Comparison of ENCODE assay signal across 9 mouse cellular contexts in the genomic region with DNA sequence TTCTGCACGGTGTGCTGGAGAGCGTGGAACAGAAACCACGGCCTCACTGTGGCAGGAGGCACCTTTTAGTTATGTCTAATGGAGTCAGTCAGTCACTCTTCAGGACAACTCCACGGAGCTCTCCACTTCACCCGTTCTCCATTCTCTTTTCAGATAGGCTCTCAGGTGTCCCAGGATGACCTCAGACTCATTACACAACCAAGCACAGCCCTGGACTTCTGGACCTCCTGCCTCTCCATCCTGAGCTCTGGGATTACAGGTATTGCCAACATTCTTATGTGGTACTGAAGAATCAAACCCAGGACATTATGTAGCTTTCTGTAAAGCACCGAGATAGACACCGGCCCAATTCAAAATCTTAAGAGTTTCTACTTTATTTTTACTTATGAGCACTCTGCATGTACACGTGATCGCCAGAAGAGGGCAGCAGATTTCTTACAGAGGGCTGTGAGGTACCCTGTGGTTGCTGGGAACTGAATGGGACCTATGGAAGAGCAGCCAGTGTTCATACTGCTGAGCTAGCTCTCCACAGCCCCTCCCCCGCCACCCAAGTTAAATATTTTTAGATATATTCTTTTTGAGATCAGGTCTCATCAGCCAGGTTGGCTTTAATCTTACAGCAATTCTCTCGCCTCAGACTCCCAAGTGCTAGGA. TPM values are rescaled to one million over a fixed set of nuclear protein-coding genes. Genes with fewer than 3 reads are reported as not detected.
DNase-seq lines count a peak whose midpoint lies in the region; ATAC-seq and TF ChIP-seq lines count a peak whose summit lies in the region.
"Had no signal": no experiment of that assay in that cellular context is flagged by ENCODE, and none has a peak within 500 bp of the region (broad histone marks: within the 10 kb centered on the region; RNA-seq: fewer than 3 reads in every experiment).

No protein-coding gene starts in this region.

- no peak overlapping the region for H3K4me3 ChIP-seq in hindbrain, embryonic 13.5 days
- no peak overlapping the region for H3K4me3 ChIP-seq in myocyte
- H3K4me3 ChIP-seq: heart, embryonic 15.5 days had no signal

- WGBS in hindbrain, embryonic 13.5 days: 77% methylated on average over 11 of the region's 11 CpGs

- ATAC-seq in hindbrain, embryonic 13.5 days (ENCODE audit: low FRiP score): peak; percentile 82; the same call in 1 of the 2 replicates

- H3K27ac ChIP-seq in hindbrain, embryonic 13.5 days: no peak overlapping the region
- H3K27ac ChIP-seq: heart, embryonic 15.5 days had no signal

- no peak for TF ChIP-seq POLR2A in myocyte (IDR thresholded peaks at IDR 0.05; ENCODE audit: insufficient read length, low read depth)

- no peak overlapping the region for H3K4me2 ChIP-seq in hindbrain, embryonic 13.5 days
- no peak overlapping the region for H3K4me2 ChIP-seq in myocyte (ENCODE audit: low read depth)
- H3K4me2 ChIP-seq: heart, embryonic 15.5 days had no signal

- H3K9me3 ChIP-seq in hindbrain, embryonic 13.5 days: no peaks in the 10 kb centered on the region
- H3K9me3 ChIP-seq: heart, embryonic 15.5 days had no signal

- no peaks in the 10 kb centered on the region for H3K27me3 ChIP-seq in hindbrain, embryonic 13.5 days
- H3K27me3 ChIP-seq in myocyte (ENCODE audit: control insufficient read depth, insufficient read depth, insufficient read length): no peaks in the 10 kb centered on the region
- H3K27me3 ChIP-seq: heart, embryonic 15.5 days had no signal

- peak; percentile 29 to 52 for DNase-seq in left cerebral cortex, postnatal 10 days (ENCODE audit: extremely low spot score in 1 of 2, low spot score in 2 of 2)
- DNase-seq in left cerebral cortex, adult 8-10 months (ENCODE audit: low spot score in 2 of 2): no peak
- peak; percentile 76 for DNase-seq in MN1 (ENCODE audit: low spot score)
- DNase-seq in cerebellum, adult 9-10 months: peak; percentile 63
- DNase-seq in liver: peak; percentile 48
- DNase-seq in ovary, postnatal 10 days (ENCODE audit: low spot score): no peak

- H3K79me2 ChIP-seq in myocyte (ENCODE audit: control insufficient read depth, insufficient read depth): no peaks in the 10 kb centered on the region

- no peaks in the 10 kb centered on the region for H3K4me1 ChIP-seq in hindbrain, embryonic 13.5 days (replicated peaks)
- H3K4me1 ChIP-seq: heart, embryonic 15.5 days had no signal

- peaks cover 40% of the 10 kb centered on the region for H3K36me3 ChIP-seq in hindbrain, embryonic 13.5 days
- peaks cover 39% of the 10 kb centered on the region for H3K36me3 ChIP-seq in myocyte (ENCODE audit: control insufficient read depth, insufficient read depth)

- H3K9ac ChIP-seq in hindbrain, embryonic 13.5 days: no peak overlapping the region
- H3K9ac ChIP-seq: heart, embryonic 15.5 days had no signal

- no peak overlapping the region for H3ac ChIP-seq in myocyte (ENCODE audit: control insufficient read depth, insufficient read length)

- intact Hi-C loops in left cerebral cortex, postnatal 10 days (cut with DNase I): loop anchor here (5.0 kb wide), 1 partner anchor 165 kb away; no protein-coding TSS in a partner anchor

TF ChIP-seq in myocyte, 11 proteins besides CTCF, POLR2A, EP300 and RAD21:
- TF ChIP-seq USF1 (IDR thresholded peaks at IDR 0.05; ENCODE audit: low read depth) (peak; percentile 70), SRF (IDR thresholded peaks at IDR 0.05; ENCODE audit: control insufficient read depth, insufficient read length, low read depth) (no peak)

RNA-seq across cellular contexts. Expression of a gene that starts 16.9 kb away (rescaled TPM):
- total RNA-seq in left cerebral cortex, postnatal 10 days (2021): 1 to 10 TPM; 3.2 to 3.3 TPM
- 1 to 10 TPM; 2.2 to 7.8 (median 3.2) TPM for total RNA-seq in left cerebral cortex, adult 8-10 months (2022)
- polyA plus RNA-seq in hindbrain, embryonic 13.5 days (2015; fragmentation: Nextera tagmentation; extraction: Ambion mirVana): 5.9 and 6.2 TPM in 2 replicates
- polyA plus RNA-seq in myocyte (2012; fragmentation: generic; extraction: Trizol): 7.2 TPM

RNA-seq across cellular contexts. Expression of a gene that starts 39.4 kb away (rescaled TPM):
- total RNA-seq in left cerebral cortex, postnatal 10 days (2021): 100 to 1,000 TPM; 125 to 135 TPM
- total RNA-seq in left cerebral cortex, adult 8-10 months (2022): 100 to 1,000 TPM in 2 of 4 experiments, 10 to 100 TPM in 2; 88.3 to 104 (median 96.8) TPM
- 15.9 and 17.1 TPM in 2 replicates for polyA plus RNA-seq in hindbrain, embryonic 13.5 days (2015; fragmentation: Nextera tagmentation; extraction: Ambion mirVana)
- 162 TPM for polyA plus RNA-seq in myocyte (2012; fragmentation: generic; extraction: Trizol)

RNA-seq across cellular contexts. Expression of a gene that starts 56.7 kb away (rescaled TPM):
- total RNA-seq in left cerebral cortex, postnatal 10 days (2021): 10 to 100 TPM; 79.2 to 79.4 TPM
- total RNA-seq in left cerebral cortex, adult 8-10 months (2022): 100 to 1,000 TPM in 2 of 4 experiments, 10 to 100 TPM in 2; 51.6 to 142 (median 80.2) TPM
- polyA plus RNA-seq in hindbrain, embryonic 13.5 days (2015; fragmentation: Nextera tagmentation; extraction: Ambion mirVana): 76.5 and 77.3 TPM in 2 replicates
- polyA plus RNA-seq in myocyte (2012; fragmentation: generic; extraction: Trizol): 174 TPM

Comparison
In these comparisons a context has a peak if more than half of its experiments do, and no peak if none do; other contexts are left out.
1. DNase-seq: peak in left cerebral cortex, postnatal 10 days (2 of 2), MN1 (single experiment), cerebellum, adult 9-10 months (single experiment) and liver (single experiment); none in left cerebral cortex, adult 8-10 months (0 of 2) and ovary, postnatal 10 days (single experiment).